Mouse (Mus musculus): Measurements from ENCODE around the gene Cfl1. TPM values are rescaled to one million over a fixed set of nuclear protein-coding genes. Genes with fewer than 3 reads are reported as not detected.

Cfl1 gene
- 3,630 and 3,701 TPM in 2 replicates for polyA plus RNA-seq (2015; fragmentation: Nextera tagmentation; extraction: Ambion mirVana)

DNA sequence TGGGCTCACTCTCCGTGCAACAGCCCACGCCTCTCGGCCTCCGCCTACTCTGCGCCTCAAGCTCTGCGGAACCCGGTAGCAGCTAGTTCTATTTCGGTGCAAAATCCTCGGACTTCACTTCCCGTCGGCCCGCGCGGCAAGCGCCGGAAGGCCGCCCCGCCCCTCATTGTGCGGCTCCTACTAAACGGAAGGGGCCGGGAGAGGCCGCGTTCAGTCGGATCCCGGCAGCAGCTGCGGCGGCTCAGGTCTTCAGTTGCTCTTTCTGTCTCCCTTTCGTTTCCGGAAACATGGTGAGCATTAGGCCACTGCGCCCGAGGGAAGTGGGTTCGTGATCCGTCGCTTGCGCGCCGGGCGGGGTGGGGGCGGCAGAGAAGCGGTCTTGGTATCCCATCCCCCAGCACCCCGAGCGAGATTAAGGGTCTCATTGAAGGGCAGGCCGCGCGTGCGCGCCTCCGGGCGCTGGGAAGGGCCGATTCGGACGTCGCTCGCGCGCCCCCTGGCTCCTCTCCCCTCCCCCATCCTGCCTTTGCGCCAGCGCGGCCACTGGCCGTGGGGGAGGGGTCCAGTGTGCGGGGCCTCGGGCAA is at the start of gene Cfl1:
Cfl1 (plus strand) TSS at position 143 of the 585 bp plus-strand sequence.
- H3K9ac ChIP-seq (replicated peaks; ENCODE audit: low read depth, low read length) = peak within 1 kb of the TSS; percentile 98
- H3K27me3 ChIP-seq (replicated peaks; ENCODE audit: control insufficient read depth, insufficient read depth, low read length) = no peaks in the 10 kb centered on the region
- H3K4me1 ChIP-seq (replicated peaks; ENCODE audit: control insufficient read depth, insufficient read depth, low read length) = peaks cover 37% of the 10 kb centered on the region
- no peaks in the 10 kb centered on the region for H3K9me3 ChIP-seq (ENCODE audit: control insufficient read depth, low read length)
- H3K4me3 ChIP-seq (replicated peaks; ENCODE audit: low read length) = peak within 1 kb of the TSS; percentile 100
- under 1% methylated on average over 59 of the region's 62 CpGs for WGBS
- peak within 1 kb of the TSS; percentile 99 for H3K27ac ChIP-seq (ENCODE audit: low read length)
- peak; percentile 78 for ATAC-seq
- H3K4me2 ChIP-seq (ENCODE audit: low read length) = peak within 1 kb of the TSS; percentile 87
- peaks cover 14% of the 10 kb centered on the region for H3K36me3 ChIP-seq (ENCODE audit: control insufficient read depth, insufficient read depth)

DNA sequence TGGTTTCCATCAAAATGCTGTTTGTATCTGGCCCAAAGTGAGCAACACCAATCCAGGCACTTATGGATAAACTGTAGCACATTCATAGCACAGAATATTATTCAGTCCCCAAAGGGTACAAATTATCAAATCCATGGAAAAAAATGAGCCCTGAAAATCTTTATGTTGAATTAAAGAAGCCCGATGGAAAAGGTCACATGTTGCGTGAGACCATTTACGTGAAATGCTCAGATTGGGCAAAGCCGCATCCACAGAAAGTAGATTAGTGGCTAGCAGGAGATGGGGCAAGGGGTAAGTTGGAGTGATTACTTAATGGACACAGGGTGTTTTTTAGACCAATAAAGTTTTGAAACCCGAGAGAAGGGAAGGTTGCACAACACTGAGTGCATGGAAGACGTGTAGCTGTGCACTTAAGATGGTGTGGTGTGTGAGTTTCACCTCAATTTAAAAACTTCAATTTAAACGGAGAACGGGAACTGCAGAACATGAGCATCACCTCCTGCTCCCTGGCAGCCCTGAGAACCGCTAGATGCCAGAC is 45.8 kb upstream of the Cfl1 start:
- Histone ChIP-seq H3K9ac (replicated peaks; ENCODE audit: low read depth, low read length) (no peak overlapping the region), H3K9me3 (ENCODE audit: control insufficient read depth, low read length) (peaks cover 3% of the 10 kb centered on the region; the same call in 1 of the 2 replicates), H3K36me3 (ENCODE audit: control insufficient read depth, insufficient read depth) (no peaks in the 10 kb centered on the region), H3K4me3 (replicated peaks; ENCODE audit: low read length) (no peak overlapping the region), H3K27ac (ENCODE audit: low read length) (no peak overlapping the region), H3K4me1 (replicated peaks; ENCODE audit: control insufficient read depth, insufficient read depth, low read length) (peaks cover 16% of the 10 kb centered on the region), H3K4me2 (ENCODE audit: low read length) (no peak overlapping the region), H3K27me3 (replicated peaks; ENCODE audit: control insufficient read depth, insufficient read depth, low read length) (peaks cover 29% of the 10 kb centered on the region)
- WGBS = 66% methylated on average over 9 of the region's 9 CpGs
- ATAC-seq = no peak

- no peak overlapping the region for H3K9ac ChIP-seq (replicated peaks; ENCODE audit: low read depth, low read length)
- no peak overlapping the region for H3K27ac ChIP-seq (ENCODE audit: low read length)
- H3K4me3 ChIP-seq (replicated peaks; ENCODE audit: low read length) = no peak overlapping the region
- WGBS = 46% methylated on average over 7 of the region's 7 CpGs
- peaks cover 3% of the 10 kb centered on the region; the same call in 1 of the 2 replicates for H3K9me3 ChIP-seq (ENCODE audit: control insufficient read depth, low read length)
- ATAC-seq = no peak
- peaks cover 16% of the 10 kb centered on the region for H3K4me1 ChIP-seq (replicated peaks; ENCODE audit: control insufficient read depth, insufficient read depth, low read length)
- no peak overlapping the region for H3K4me2 ChIP-seq (ENCODE audit: low read length)
- no peaks in the 10 kb centered on the region for H3K36me3 ChIP-seq (ENCODE audit: control insufficient read depth, insufficient read depth)
- peaks cover 34% of the 10 kb centered on the region for H3K27me3 ChIP-seq (replicated peaks; ENCODE audit: control insufficient read depth, insufficient read depth, low read length)
Observed at GRCm38 (mm10) chr19:5444954-5445353, 45.3 kb upstream of the Cfl1 start.

- Histone ChIP-seq H3K36me3 (ENCODE audit: control insufficient read depth, insufficient read depth) (no peaks in the 10 kb centered on the region), H3K4me3 (replicated peaks; ENCODE audit: low read length) (no peak overlapping the region), H3K4me1 (replicated peaks; ENCODE audit: control insufficient read depth, insufficient read depth, low read length) (peaks cover 16% of the 10 kb centered on the region), H3K27ac (ENCODE audit: low read length) (no peak overlapping the region), H3K9ac (replicated peaks; ENCODE audit: low read depth, low read length) (no peak overlapping the region), H3K9me3 (ENCODE audit: control insufficient read depth, low read length) (no peaks in the 10 kb centered on the region), H3K4me2 (ENCODE audit: low read length) (no peak overlapping the region), H3K27me3 (replicated peaks; ENCODE audit: control insufficient read depth, insufficient read depth, low read length) (peaks cover 39% of the 10 kb centered on the region)
- 87% methylated on average over 5 of the region's 5 CpGs for WGBS
- ATAC-seq = no peak
Observed at GRCm38 (mm10) chr19:5445747-5446146, 44.5 kb upstream of the Cfl1 start.

- Histone ChIP-seq H3K36me3 (ENCODE audit: control insufficient read depth, insufficient read depth) (no peaks in the 10 kb centered on the region), H3K4me3 (replicated peaks; ENCODE audit: low read length) (peak within 1 kb of the TSS; percentile 59), H3K9me3 (ENCODE audit: control insufficient read depth, low read length) (no peaks in the 10 kb centered on the region), H3K27ac (ENCODE audit: low read length) (no peak within 1 kb of the TSS), H3K9ac (replicated peaks; ENCODE audit: low read depth, low read length) (peak within 1 kb of the TSS; percentile 47), H3K4me2 (ENCODE audit: low read length) (peak within 1 kb of the TSS; percentile 96), H3K4me1 (replicated peaks; ENCODE audit: control insufficient read depth, insufficient read depth, low read length) (peaks cover 16% of the 10 kb centered on the region), H3K27me3 (replicated peaks; ENCODE audit: control insufficient read depth, insufficient read depth, low read length) (peaks cover 39% of the 10 kb centered on the region)
- under 1% methylated on average over 70 of the region's 70 CpGs for WGBS
- ATAC-seq = peak; percentile 77
Observed at GRCm38 (mm10) chr19:5447515-5448353, 42.5 kb upstream of the Cfl1 start, which contains the start of gene Fosl1. TSS of gene Fosl1 (plus strand) at chr19:5447547.

GRCm38 (mm10) chr19:5448354-5449150 is 41.7 kb upstream of the Cfl1 start:
- H3K36me3 ChIP-seq (ENCODE audit: control insufficient read depth, insufficient read depth) = no peaks in the 10 kb centered on the region
- H3K27me3 ChIP-seq (replicated peaks; ENCODE audit: control insufficient read depth, insufficient read depth, low read length) = peaks cover 39% of the 10 kb centered on the region
- peaks cover 16% of the 10 kb centered on the region for H3K4me1 ChIP-seq (replicated peaks; ENCODE audit: control insufficient read depth, insufficient read depth, low read length)
- no peaks in the 10 kb centered on the region for H3K9me3 ChIP-seq (ENCODE audit: control insufficient read depth, low read length)
- H3K9ac ChIP-seq (replicated peaks; ENCODE audit: low read depth, low read length) = no peak overlapping the region
- peak overlapping the region; percentile 96 for H3K4me2 ChIP-seq (ENCODE audit: low read length)
- H3K4me3 ChIP-seq (replicated peaks; ENCODE audit: low read length) = peak overlapping the region; percentile 59
- ATAC-seq = no peak
- no peak overlapping the region for H3K27ac ChIP-seq (ENCODE audit: low read length)
- WGBS = 8% methylated on average over 36 of the region's 36 CpGs

GRCm38 (mm10) chr19:5449673-5450072 is 40.6 kb upstream of the Cfl1 start:
- no peak overlapping the region for H3K4me3 ChIP-seq (replicated peaks; ENCODE audit: low read length)
- 0 out of 2 replicates have a peak, but pooled peaks cover 2% of the 10 kb centered on the region for H3K36me3 ChIP-seq (ENCODE audit: control insufficient read depth, insufficient read depth)
- H3K27me3 ChIP-seq (replicated peaks; ENCODE audit: control insufficient read depth, insufficient read depth, low read length) = peaks cover 37% of the 10 kb centered on the region
- H3K9me3 ChIP-seq (ENCODE audit: control insufficient read depth, low read length) = no peaks in the 10 kb centered on the region
- 88% methylated on average over 3 of the region's 3 CpGs for WGBS
- ATAC-seq = no peak
- H3K4me2 ChIP-seq (ENCODE audit: low read length) = no peak overlapping the region
- peaks cover 17% of the 10 kb centered on the region for H3K4me1 ChIP-seq (replicated peaks; ENCODE audit: control insufficient read depth, insufficient read depth, low read length)
- no peak overlapping the region for H3K27ac ChIP-seq (ENCODE audit: low read length)
- H3K9ac ChIP-seq (replicated peaks; ENCODE audit: low read depth, low read length) = no peak overlapping the region

- Histone ChIP-seq H3K27ac (ENCODE audit: low read length) (no peak overlapping the region), H3K4me1 (replicated peaks; ENCODE audit: control insufficient read depth, insufficient read depth, low read length) (peaks cover 37% of the 10 kb centered on the region), H3K4me2 (ENCODE audit: low read length) (no peak overlapping the region), H3K4me3 (replicated peaks; ENCODE audit: low read length) (no peak overlapping the region), H3K9ac (replicated peaks; ENCODE audit: low read depth, low read length) (no peak overlapping the region), H3K36me3 (ENCODE audit: control insufficient read depth, insufficient read depth) (0 out of 2 replicates have a peak, but pooled peaks cover 2% of the 10 kb centered on the region), H3K9me3 (ENCODE audit: control insufficient read depth, low read length) (no peaks in the 10 kb centered on the region), H3K27me3 (replicated peaks; ENCODE audit: control insufficient read depth, insufficient read depth, low read length) (peaks cover 33% of the 10 kb centered on the region)
- WGBS = 83% methylated on average over 6 of the region's 6 CpGs
- no peak for ATAC-seq
Observed at GRCm38 (mm10) chr19:5451766-5452165, 38.5 kb upstream of the Cfl1 start.

All from forebrain, embryonic 16.5 days (tissue).